Mouse (Mus musculus) C2C12 (cell line): ENCODE measurements at regions not wholly inside any gene's neighbourhood (a gene's known extent, or its start where the extent isn't known, plus 50 kb on each side); places are given as distances from the start of the nearest gene placed in this dataset.

Experiments
- CEBPB ChIP-seq: IDR thresholded peaks from one replicate; pipeline ENCODE4 v1.6.1; 2011; ENCODE audit warnings: low read depth, mild to moderate bottlenecking, control low read depth, moderate library complexity
- CTCF ChIP-seq: IDR thresholded peaks from one replicate; pipeline ENCODE4 v1.5.1; 2011; ENCODE audit not compliant: control insufficient read depth, insufficient read depth, insufficient read length
- MAX ChIP-seq: IDR thresholded peaks from one replicate; pipeline ENCODE4 v1.6.1; 2011; ENCODE audit warnings: mild to moderate bottlenecking, control low read depth
- MYOD1 ChIP-seq: IDR thresholded peaks from one replicate; pipeline ENCODE4 v1.6.1; 2011; ENCODE audit warnings: low read depth; ENCODE audit not compliant: control insufficient read depth, insufficient read length
- MYOG ChIP-seq: IDR thresholded peaks from one replicate; pipeline ENCODE4 v1.6.1; 2011; ENCODE audit not compliant: control insufficient read depth, insufficient read length; ENCODE audit errors: extremely low read depth

DNA sequence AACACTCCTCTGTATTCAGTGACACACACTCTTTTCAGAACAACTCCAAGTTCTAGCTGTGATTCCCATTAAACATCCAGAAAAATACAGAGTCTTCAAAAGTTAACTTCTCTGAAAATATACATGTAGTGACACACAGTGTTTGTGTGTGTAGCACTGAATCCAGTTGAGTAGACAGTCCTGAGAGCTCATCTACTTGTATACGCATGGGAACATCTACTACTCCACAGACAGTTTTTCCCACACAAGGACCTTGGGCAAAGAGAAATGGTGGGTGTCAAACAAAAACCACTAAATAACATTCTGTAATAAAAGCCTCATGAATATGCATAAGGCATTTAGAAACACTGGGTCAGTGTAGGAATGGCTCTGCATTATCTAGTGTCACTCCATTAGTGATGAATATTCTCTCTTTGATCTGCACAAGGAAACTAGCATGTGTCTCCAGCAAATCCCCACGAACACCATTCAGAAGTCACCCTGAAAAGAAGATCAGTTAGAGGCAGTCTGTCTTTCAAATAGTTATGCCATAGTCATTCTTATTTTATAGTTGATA, 83.6 kb downstream of the Cth start:
- TF ChIP-seq CTCF, result no peak
- no peak for TF ChIP-seq CEBPB
- no peak for TF ChIP-seq MYOG
- TF ChIP-seq MAX, result no peak
- no peak for TF ChIP-seq MYOD1
